Mouse (Mus musculus) large intestine, adult 2 months (tissue): ENCODE measurements around the gene Rps8. TPM values are rescaled to one million over a fixed set of nuclear protein-coding genes. Genes with fewer than 3 reads are reported as not detected.

Source experiments
- DNase-seq: peaks from one replicate; pipeline ENCODE4 v3.0.0-alpha.2; 2012; ENCODE audit warnings: low read depth, low spot score
- WGBS: fragments of 180-500 bp; shearing (Covaris S2); methylation state at CpG from one replicate; pipeline ENCODE4 v1.1.7; 2018; 5-methylcytosine and 5-hydroxymethylcytosine counted together
- polyA plus RNA-seq: library from polyadenylated mRNA; depleted of rRNA; stranded (reverse); fragments of >200 nt; gene quantifications from 2 replicates; pipeline ENCODE4 v1.2.3, GENCODE M21; 2012; rRNA removed

The Rps8 gene
- polyA plus RNA-seq, 1 experiment, result 620 TPM

DNA sequence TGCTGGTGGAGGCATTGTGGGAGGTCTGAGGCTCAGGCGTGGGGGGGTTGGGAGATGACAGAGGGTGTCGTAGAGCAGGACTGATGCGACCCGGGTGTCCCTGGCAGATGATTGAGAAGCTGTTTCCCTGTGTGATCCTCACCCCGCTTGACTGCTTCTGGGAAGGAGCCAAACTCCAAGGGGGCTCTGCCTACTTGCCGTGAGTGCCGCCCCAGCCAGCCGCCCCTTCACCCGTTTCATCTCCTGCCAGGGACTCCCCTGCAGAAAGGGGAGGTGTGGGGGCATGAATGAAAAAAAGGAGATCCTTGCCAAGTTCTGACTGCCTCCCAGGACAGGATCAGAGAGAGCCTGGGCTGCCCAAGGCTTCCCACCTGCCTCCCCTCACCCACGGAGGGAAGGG is 50.9 kb downstream of the Rps8 start:
- WGBS, result 52% methylated on average over 10 of the region's 10 CpGs
- DNase-seq, result no peak

- DNase-seq, result no peak
- WGBS, result 74% methylated on average over 10 of the region's 10 CpGs
Observed at GRCm38 (mm10) chr4:117104672-117105071, 51.4 kb downstream of the Rps8 start.

Other genes with a start within 250 kb of the Rps8 start
- 37.8 and 47.5 TPM in 2 replicates for gene Urod, start 161.8 kb downstream of the Rps8 start, polyA plus RNA-seq
- gene Hectd3, start 160.9 kb downstream of the Rps8 start, polyA plus RNA-seq, result 71.2 and 117 TPM in 2 replicates
- 5.2 and 7.1 TPM in 2 replicates for gene Eif2b3, start 136.8 kb downstream of the Rps8 start, polyA plus RNA-seq
- 1.6 and 3.6 TPM in 2 replicates for gene Ptch2, start 60.2 kb downstream of the Rps8 start, polyA plus RNA-seq
- 7.8 and 8.2 TPM in 2 replicates for gene Btbd19, start 30.5 kb downstream of the Rps8 start, polyA plus RNA-seq
- gene Tctex1d4, start 29.4 kb downstream of the Rps8 start, polyA plus RNA-seq, result 0.31 and 0.47 TPM in 2 replicates
- 12.7 and 17.1 TPM in 2 replicates for gene Plk3, start 22.3 kb downstream of the Rps8 start, polyA plus RNA-seq
- gene Kif2c, start 26.4 kb upstream of the Rps8 start, polyA plus RNA-seq, result 5.8 and 8.1 TPM in 2 replicates
- 7.8 and 10.9 TPM in 2 replicates for gene Tmem53, start 95.7 kb upstream of the Rps8 start, polyA plus RNA-seq
- 0.05 TPM in 1 of 2 replicates, not detected in the other for gene Armh1, start 95.9 kb upstream of the Rps8 start, polyA plus RNA-seq